Mouse (Mus musculus) large intestine, adult 2 months (tissue): Measurements from ENCODE around the gene Slc19a2. TPM values are rescaled to one million over a fixed set of nuclear protein-coding genes. Genes with fewer than 3 reads are reported as not detected.

ENCODE experiments used
- DNase-seq: peaks from one replicate; pipeline ENCODE4 v3.0.0-alpha.2; 2012; ENCODE audit warnings: low read depth, low spot score
- WGBS: fragments of 180-500 bp; shearing (Covaris S2); methylation state at CpG from one replicate; pipeline ENCODE4 v1.1.7; 2018; 5-methylcytosine and 5-hydroxymethylcytosine counted together
- polyA plus RNA-seq: library from polyadenylated mRNA; depleted of rRNA; stranded (reverse); fragments of >200 nt; gene quantifications from 2 replicates; pipeline ENCODE4 v1.2.3, GENCODE M21; 2012

Slc19a2 gene
- polyA plus RNA-seq, 1 experiment, result 6.0 TPM

- peak; percentile 22 for DNase-seq
- WGBS, result 35% methylated on average over 8 of the region's 8 CpGs
These were observed 1.7 kb downstream of the Slc19a2 start for GRCm38 (mm10) chr1:164250391-164251150.

- 83% methylated on average over 1 of the region's 1 CpGs for WGBS
These were observed 2.6 kb downstream of the Slc19a2 start for GRCm38 (mm10) chr1:164251438-164251837.

DNA sequence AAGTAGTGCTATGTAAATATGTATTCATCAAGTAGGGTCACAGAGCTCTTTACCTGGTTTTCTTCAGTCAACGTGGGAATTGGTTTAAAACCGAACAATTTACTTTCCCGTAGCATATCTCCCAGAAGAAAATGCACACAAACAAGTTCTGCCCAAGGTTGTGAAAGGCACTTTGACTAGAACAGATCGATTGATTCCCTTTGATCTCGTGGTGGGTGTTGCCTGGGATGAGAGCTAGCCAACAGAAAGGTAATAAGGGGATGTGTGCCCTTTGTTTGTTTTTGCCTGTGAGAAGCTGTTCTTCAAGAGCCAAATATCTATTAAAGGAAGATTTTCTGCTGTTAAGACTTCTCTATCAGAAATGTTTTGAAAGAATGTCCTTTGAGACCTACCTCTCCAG lies 3.7 kb downstream of the Slc19a2 start:
- whole genome bisulfite sequencing, result 41% methylated on average over 5 of the region's 5 CpGs
- no peak for DNase-seq

More at GRCm38 (mm10) chr1:164251438-164251837, 2.6 kb downstream of the Slc19a2 start:
- DNase-seq, result no peak

DNA sequence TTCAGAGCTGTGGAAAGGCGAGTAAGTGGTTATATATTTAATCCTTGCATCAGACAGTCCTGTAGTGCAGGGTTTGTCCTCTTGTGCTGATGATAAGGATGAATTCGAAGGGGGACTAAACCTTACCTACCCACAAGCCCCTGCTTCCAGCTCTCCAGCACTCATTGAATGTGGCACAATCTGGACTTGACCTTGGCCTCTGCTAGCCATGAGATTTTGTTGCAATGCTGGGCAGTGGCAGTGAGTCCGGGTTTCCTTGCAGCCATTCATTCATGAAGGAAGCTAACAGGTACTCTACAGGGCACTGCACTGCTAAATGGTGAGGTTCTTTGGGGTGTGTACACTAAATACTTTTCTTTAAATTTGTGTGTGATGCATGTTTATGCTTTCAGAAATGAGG lies 6.0 kb downstream of the Slc19a2 start:
- 89% methylated on average over 3 of the region's 3 CpGs for WGBS
- DNase-seq, result no peak

DNA sequence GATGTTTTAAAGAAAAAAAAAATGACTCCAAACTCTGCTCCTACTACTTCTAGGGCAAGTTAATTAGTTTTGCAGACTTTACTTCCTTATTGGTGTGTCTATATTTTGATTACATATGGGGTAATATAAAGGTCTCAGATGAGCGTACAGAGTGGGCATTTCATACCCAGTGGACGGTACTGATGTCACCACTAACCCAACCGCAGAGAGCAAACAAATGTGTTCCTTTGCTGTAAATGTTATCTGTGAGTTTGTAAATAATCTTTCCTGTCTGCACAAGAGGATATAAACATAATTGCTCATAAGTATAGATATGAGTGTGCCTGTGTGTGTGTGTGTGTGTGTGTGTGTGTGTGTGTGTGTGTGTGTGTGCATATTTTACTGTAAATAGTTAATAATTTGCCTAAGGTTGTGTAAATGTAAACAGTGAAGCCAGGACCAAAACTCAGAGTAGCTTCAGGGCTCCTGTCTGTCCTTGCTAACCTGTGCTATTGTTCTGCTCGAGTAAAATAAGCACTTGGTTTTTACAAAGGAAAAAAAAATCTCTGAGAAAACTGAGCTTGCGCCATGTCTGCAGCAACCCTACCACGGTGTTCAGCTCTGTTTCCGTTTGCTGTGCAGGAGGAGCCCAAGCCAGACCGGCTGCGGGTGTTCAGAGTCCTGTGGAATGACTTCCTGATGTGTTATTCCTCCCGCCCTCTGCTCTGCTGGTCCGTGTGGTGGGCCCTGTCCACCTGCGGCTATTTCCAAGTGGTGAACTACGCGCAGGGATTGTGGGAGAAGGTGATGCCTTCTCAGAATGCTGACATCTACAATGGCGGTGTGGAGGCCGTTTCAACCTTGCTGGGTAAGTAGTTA lies 11.6 kb downstream of the Slc19a2 start:
- WGBS, result 32% methylated on average over 16 of the region's 16 CpGs
- DNase-seq, result peak; percentile 31

- WGBS, result 44% methylated on average over 7 of the region's 7 CpGs
These were observed 12.7 kb downstream of the Slc19a2 start for GRCm38 (mm10) chr1:164261553-164261952.

GRCm38 (mm10) chr1:164270941-164271340 lies 22.1 kb downstream of the Slc19a2 start:
- 88% methylated on average over 7 of the region's 7 CpGs for WGBS

More at GRCm38 (mm10) chr1:164261553-164261952, 12.7 kb downstream of the Slc19a2 start:
- peak; percentile 25 for DNase-seq

DNA sequence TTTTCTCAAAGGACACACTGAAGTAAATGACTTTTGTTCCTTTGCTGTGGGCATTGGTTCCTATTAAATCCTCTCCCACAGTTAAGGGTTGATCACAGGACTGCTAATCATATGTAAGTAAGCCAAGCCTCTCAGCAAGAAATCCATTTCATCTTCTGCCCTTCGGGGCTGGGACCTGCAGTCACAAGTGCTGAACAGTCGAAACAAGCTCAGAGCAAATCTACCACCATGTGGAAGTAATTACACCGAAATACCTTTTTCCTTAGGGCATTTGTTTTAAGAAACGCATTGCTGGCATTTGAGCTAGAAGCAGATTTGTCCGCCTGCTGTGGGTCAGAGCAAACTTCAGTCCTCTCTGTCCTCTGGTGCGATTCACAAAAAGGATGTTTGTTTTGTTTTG lies 24.8 kb downstream of the Slc19a2 start:
- no peak for DNase-seq
- WGBS, result 85% methylated on average over 6 of the region's 6 CpGs

More at GRCm38 (mm10) chr1:164270941-164271340, 22.1 kb downstream of the Slc19a2 start:
- no peak for DNase-seq

DNA sequence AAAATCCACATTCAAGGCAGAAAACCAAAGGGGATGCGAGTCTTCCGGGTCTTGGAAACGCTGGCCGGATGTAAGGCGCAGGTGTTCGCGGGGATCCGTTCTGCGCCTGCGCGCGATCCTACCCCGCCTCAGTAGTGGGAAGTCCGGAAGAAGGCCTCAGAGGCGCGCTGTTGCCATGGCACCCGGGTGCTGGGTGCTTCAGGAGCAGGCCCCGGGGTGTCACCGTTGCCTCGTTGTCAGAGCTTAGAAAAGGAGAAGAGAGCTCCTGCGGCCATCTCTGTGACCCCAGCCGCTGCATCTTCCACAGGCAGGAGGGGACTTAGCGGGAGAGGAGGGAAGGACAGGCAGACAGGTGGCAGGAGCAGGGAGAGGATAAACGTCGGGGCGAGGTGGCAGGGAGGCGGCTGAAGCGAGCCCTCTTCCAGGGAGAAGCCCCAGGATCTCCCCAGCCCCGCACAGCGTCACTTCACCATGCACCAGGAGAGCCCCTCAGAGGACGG lies 26.7 kb downstream of the Slc19a2 start, which contains the start of gene Ccdc181:
TSS of gene Ccdc181 (plus strand) at position 131 of the 500 bp plus-strand sequence.
- peak; percentile 89 for DNase-seq
- WGBS, result 1% methylated on average over 31 of the region's 31 CpGs

- 81% methylated on average over 3 of the region's 3 CpGs for WGBS
These were observed 27.7 kb downstream of the Slc19a2 start for GRCm38 (mm10) chr1:164276552-164276951.

GRCm38 (mm10) chr1:164279332-164279731 lies 30.5 kb downstream of the Slc19a2 start:
- WGBS, result 70% methylated on average over 4 of the region's 4 CpGs
- DNase-seq, result no peak

More at GRCm38 (mm10) chr1:164276552-164276951, 27.7 kb downstream of the Slc19a2 start:
- DNase-seq, result no peak

GRCm38 (mm10) chr1:164284007-164284406 lies 35.2 kb downstream of the Slc19a2 start:
- 93% methylated on average over 3 of the region's 3 CpGs for WGBS
- DNase-seq, result no peak

- 70% methylated on average over 15 of the region's 15 CpGs for WGBS
- no peak for DNase-seq
These were observed 38.6 kb downstream of the Slc19a2 start for GRCm38 (mm10) chr1:164287406-164287805.

DNA sequence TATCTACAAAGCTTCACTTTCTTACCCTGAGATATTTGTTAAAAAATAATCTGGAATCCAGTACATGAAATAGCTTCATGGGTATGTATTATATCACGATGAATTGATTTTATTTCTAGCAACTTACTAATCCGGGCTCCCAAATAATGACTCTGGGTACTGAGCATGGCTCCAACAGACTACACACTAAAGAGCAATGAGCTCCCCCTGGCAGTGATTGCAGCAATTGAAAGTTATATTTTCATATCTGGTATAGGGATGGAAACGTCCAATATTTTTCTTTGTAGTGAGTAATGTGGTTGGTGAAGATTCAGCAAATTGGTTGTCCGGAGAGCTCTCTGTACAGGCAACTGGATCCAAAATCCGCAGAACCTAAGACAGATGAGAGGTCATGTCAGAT lies 43.2 kb downstream of the Slc19a2 start:
- DNase-seq, result no peak
- 77% methylated on average over 5 of the region's 5 CpGs for WGBS

- 91% methylated on average over 6 of the region's 6 CpGs for WGBS
- DNase-seq, result no peak
These were observed 45.2 kb downstream of the Slc19a2 start for GRCm38 (mm10) chr1:164294071-164294470.

GRCm38 (mm10) chr1:164296473-164296872 lies 47.6 kb downstream of the Slc19a2 start:
- DNase-seq, result no peak
- WGBS, result 96% methylated on average over 4 of the region's 5 CpGs

- WGBS, result 83% methylated on average over 4 of the region's 4 CpGs
- DNase-seq, result no peak
These were observed 53.1 kb downstream of the Slc19a2 start for GRCm38 (mm10) chr1:164301949-164302348.

DNA sequence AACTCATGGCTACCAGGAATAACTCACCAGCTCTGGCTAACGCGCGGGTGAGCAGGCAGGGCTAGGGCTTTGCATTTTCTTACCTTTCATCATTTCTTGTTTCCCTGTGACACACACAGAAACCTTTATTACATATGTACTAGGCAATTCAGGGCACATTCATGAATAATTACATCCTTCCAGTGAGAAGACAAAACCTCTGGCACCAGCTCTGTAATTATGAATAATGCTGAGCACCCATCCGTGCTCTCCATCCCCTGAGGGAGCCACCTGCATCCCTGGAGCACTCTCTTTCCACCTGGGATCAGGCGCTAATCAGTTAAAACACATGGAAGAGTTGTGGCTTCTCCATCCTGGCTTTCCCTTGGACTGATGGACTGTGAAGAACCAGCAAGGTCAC lies 55.0 kb downstream of the Slc19a2 start, which contains the start of gene Nme7:
TSS of gene Nme7 (plus strand) at position 301 of the 400 bp plus-strand sequence.
- WGBS, result 92% methylated on average over 5 of the region's 5 CpGs
- no peak for DNase-seq

GRCm38 (mm10) chr1:164307124-164307751 lies 58.4 kb downstream of the Slc19a2 start, which contains the start of gene Blzf1:
TSS of gene Blzf1 (minus strand) at chr1:164307489.
- peak; percentile 96 for DNase-seq
- under 1% methylated on average over 35 of the region's 35 CpGs for WGBS

DNA sequence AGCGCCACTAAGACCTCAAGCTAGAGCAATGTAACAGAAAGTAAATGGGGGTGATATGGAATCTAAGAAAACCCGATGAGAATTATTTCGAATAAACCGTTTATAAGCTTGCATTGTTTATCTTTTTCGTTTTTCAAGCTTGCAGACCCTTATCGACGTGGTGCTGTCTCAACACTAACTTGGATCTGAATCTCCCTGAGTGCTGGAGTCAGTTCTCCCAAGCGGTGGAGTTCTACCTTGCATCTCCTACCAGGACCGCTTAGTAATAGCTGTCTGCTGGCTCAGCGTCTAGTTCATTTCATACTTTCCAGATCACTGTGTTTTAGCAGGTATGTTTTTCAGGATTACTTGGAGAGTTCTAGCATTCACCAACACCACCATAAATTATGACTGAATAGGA lies 59.1 kb downstream of the Slc19a2 start:
- 9% methylated on average over 10 of the region's 10 CpGs for WGBS
- no peak for DNase-seq
